Mouse (Mus musculus): ENCODE results near the gene Ccdc151.

The Ccdc151 gene

GRCm38 (mm10) chr9:22002194-22003162 lies at the start of gene Ccdc151, which contains the start of gene Prkcsh:
Ccdc151 (minus strand) TSS chr9:22002634.
Prkcsh (plus strand) TSS chr9:22002806.
- DNase-seq (ENCODE audit: low read depth, low spot score), result peak; percentile 99

GRCm38 (mm10) chr9:22051958-22052254 lies 49.5 kb upstream of the Ccdc151 start, which contains the start of gene Elavl3:
Elavl3 (minus strand) TSS chr9:22052023.
- no peak for DNase-seq (ENCODE audit: low read depth, low spot score)

GRCm38 (mm10) chr9:22051161-22051957 lies 48.9 kb upstream of the Ccdc151 start:
- no peak for DNase-seq (ENCODE audit: low read depth, low spot score)

- no peak for DNase-seq (ENCODE audit: low read depth, low spot score)
Observed at GRCm38 (mm10) chr9:22050351-22050889, 48.0 kb upstream of the Ccdc151 start.

GRCm38 (mm10) chr9:22049721-22050270 lies 47.4 kb upstream of the Ccdc151 start:
- no peak for DNase-seq (ENCODE audit: low read depth, low spot score)

- no peak for DNase-seq (ENCODE audit: low read depth, low spot score)
Observed at GRCm38 (mm10) chr9:22049315-22049714, 46.9 kb upstream of the Ccdc151 start.

GRCm38 (mm10) chr9:22047329-22047728 lies 44.9 kb upstream of the Ccdc151 start:
- DNase-seq (ENCODE audit: low read depth, low spot score), result no peak

- no peak for DNase-seq (ENCODE audit: low read depth, low spot score)
Observed at GRCm38 (mm10) chr9:22041832-22042231, 39.4 kb upstream of the Ccdc151 start.

- DNase-seq (ENCODE audit: low read depth, low spot score), result no peak
Observed at GRCm38 (mm10) chr9:22037826-22038225, 35.4 kb upstream of the Ccdc151 start.

GRCm38 (mm10) chr9:22035300-22036044 lies 33.0 kb upstream of the Ccdc151 start:
- no peak for DNase-seq (ENCODE audit: low read depth, low spot score)

GRCm38 (mm10) chr9:22030386-22030785 lies 28.0 kb upstream of the Ccdc151 start:
- no peak for DNase-seq (ENCODE audit: low read depth, low spot score)

- DNase-seq (ENCODE audit: low read depth, low spot score), result no peak
Observed at GRCm38 (mm10) chr9:22028467-22028866, 26.0 kb upstream of the Ccdc151 start.

GRCm38 (mm10) chr9:22024592-22024991 lies 22.2 kb upstream of the Ccdc151 start:
- DNase-seq (ENCODE audit: low read depth, low spot score), result no peak

- DNase-seq (ENCODE audit: low read depth, low spot score), result no peak
Observed at GRCm38 (mm10) chr9:22017208-22017825, 14.9 kb upstream of the Ccdc151 start.

GRCm38 (mm10) chr9:22016245-22016644 lies 13.8 kb upstream of the Ccdc151 start:
- no peak for DNase-seq (ENCODE audit: low read depth, low spot score)

GRCm38 (mm10) chr9:22012731-22013130 lies 10.3 kb upstream of the Ccdc151 start:
- no peak for DNase-seq (ENCODE audit: low read depth, low spot score)

- DNase-seq (ENCODE audit: low read depth, low spot score), result no peak
Observed at GRCm38 (mm10) chr9:22011055-22011454, 8.6 kb upstream of the Ccdc151 start.

- DNase-seq (ENCODE audit: low read depth, low spot score), result no peak
Observed at GRCm38 (mm10) chr9:22004546-22004945, 2.1 kb upstream of the Ccdc151 start.

- no peak for DNase-seq (ENCODE audit: low read depth, low spot score)
Observed at GRCm38 (mm10) chr9:22003163-22003554, 725 bp upstream of the Ccdc151 start.

GRCm38 (mm10) chr9:22001633-22002032 lies 801 bp downstream of the Ccdc151 start:
- no peak for DNase-seq (ENCODE audit: low read depth, low spot score)

GRCm38 (mm10) chr9:22000296-22000695 lies 2.1 kb downstream of the Ccdc151 start:
- no peak for DNase-seq (ENCODE audit: low read depth, low spot score)

Data from retina, postnatal 7 days (tissue).